Mouse (Mus musculus): ENCODE results near the gene Hoxa10.

The Hoxa10 gene

DNA sequence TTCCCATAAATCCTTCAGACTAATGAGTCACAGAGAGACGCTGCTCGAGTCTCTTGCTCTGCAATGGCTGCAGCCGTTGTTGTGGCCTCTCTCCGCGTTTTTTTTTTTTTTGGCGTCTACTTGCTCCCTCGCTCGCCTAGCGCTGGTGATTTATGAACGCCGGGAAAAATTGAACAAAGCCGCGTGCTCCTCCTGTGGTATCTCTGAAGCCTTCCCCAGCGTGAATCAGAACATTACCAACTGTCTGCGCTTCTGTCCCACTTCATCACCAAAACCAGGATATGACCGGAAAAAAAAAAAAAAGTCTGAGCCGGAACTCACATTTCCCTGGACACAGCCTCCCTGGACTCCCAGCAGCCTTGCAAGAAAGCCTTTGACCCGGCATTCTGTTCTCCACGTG, 55.4 kb downstream of the Hoxa10 start:
- DNase-seq (ENCODE audit: low spot score in 2 of 2): no peak

DNA sequence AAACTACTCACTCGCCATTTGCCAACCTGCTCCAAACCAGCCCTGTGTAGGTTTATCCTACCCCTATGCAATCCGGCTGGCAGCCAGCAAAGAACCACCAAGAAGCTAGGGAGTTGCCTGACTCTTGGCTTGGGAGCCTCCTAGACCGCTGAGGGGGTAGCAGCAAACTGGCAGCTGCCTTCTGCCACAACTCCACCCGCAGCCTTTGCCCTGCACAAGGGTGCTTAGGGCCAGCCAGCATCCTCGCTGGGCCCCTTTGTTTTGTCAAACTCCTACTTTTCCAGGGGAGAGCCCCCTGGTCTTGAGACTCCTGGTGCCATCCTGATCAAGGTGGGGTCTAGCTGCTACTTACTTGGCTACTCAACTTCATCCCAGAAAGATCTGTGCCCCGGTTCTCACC, 56.0 kb downstream of the Hoxa10 start:
- DNase-seq (ENCODE audit: low spot score in 2 of 2): no peak

DNA sequence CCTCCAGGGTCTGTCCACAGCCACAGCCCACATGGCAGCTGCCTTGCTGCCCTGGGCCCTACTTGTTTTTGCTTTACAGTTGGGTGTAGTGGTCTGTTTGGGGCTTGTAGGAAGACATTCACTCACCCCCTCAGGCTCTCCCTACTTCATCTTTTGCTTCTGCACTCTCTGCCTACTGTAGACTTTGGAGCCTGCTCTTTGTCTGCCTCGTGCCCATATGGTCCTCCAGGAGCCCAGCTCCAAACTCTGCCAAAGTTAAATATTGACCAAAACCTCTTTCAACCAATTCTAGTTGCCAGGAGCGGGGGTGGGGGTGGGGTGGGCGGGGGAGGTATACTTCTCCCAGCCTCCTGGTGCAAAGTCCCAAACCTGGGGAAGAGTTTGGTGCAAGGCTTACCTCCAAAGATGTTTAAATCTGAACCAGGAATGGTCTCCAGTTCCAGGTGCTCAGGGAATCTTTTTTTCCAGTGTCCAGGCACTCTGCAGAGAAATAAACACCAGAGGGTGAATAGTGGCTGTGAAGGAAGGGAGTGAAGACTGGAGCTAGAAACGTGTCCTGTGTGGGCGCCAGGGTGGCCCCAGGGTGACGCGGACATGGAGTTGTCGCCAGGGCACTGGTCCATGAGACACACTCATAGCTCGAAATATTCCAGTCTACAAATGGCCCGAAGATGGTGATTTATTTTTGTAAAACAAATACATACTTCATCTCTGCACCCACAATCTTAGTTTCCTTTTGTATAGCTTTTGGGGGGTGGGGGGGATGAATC, 57.2 kb downstream of the Hoxa10 start:
- DNase-seq (ENCODE audit: low spot score in 2 of 2): no peak

DNA sequence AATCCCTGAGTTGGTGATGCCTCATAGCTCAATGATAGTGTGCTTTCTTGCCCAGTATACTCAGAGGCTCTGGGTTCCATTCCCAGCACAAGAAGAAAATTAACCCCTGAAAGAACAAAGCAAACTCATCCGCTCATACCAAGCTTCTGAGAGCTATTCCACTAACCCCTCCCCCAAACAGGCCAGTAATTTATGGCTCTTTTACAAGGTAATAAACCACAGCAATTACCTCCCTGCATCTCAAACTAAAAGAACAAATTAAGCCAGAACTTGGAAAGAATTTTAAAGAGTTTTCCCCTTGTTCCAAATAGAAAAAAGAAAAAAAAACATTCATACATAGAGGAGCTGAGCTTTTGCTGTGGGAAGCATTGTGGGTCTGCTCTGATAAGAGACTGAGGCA, 57.9 kb downstream of the Hoxa10 start:
- DNase-seq (ENCODE audit: low spot score in 2 of 2): no peak

DNA sequence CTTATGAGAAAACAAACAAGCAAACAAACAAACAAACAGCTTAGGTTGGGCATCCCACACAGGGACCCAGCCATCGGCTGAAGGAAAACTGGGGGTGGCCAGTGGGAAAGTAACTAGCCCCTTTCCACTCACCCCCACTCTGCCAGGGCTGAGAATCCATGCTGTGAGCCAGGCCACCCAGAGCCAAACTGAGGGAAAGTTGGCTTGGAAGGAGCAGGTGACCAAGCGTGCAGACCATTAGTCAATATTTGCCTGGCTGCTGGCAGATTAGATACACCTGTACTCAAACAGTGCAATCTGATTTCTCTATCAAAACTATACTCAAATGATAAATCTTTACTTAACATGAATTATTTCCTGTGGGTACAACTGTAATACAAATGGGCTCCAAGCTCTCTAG, 58.6 kb downstream of the Hoxa10 start:
- no peak for DNase-seq (ENCODE audit: low spot score in 2 of 2)
